Mouse (Mus musculus): ENCODE results near the gene Gcnt2. TPM values are rescaled to one million over a fixed set of nuclear protein-coding genes. Genes with fewer than 3 reads are reported as not detected.
"Not testable (repeated sequence)": the region's sequence is repeated elsewhere in the genome, so short reads cannot be mapped to it uniquely, and the experiment has no call there.

Gcnt2 gene
- polyA plus RNA-seq, 1 experiment from 2014 or later: 5.3 TPM

DNA sequence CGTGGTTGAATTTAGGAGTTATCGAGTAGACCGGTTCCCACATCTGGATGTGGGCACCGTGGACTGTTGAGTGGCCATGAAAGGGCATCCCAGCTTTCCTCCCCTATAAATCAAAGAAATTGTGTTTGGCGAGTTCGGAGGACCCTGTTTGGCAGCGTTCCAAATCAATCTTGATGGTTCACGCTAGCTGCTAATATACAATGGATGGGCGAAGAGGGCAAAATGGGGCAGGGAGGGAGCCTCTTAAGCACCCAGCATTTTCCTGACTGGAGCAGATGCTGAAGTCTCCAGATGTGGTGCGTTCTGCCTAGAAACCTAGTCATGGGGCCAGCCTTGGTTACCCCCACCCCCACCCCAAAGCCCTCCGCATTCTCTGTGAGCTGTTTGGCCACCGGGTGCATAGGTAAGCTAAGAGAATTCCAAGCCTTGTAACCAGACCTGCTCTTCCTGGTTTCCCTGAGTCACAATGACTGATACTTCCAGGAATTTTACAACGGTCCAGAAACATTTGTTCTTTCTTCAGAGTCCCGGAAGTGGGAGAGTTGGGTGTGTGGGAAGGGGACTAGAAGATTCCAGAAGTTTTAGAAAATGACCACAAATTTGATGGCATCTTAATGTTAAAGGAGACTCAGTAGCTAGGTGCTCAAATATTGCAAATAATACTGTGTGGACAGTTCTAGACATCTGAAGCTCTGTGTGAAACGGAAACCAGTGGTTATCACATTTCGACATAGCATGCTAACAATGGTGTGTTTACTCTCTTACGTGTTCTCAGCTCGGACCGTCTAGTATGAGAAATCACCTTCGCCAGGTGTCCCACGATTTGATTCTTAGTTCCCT lies 57.0 kb downstream of the Gcnt2 start:
- DNase-seq: peak; percentile 61
- Histone ChIP-seq H3K9ac (replicated peaks; ENCODE audit: low read length) (no peak overlapping the region), H3K4me3 (replicated peaks; ENCODE audit: low read depth, low read length) (peak overlapping the region; percentile 47), H3K36me3 (ENCODE audit: control insufficient read depth, insufficient read depth, low read length) (no peaks in the 10 kb centered on the region), H3K27me3 (ENCODE audit: control insufficient read depth, insufficient read depth, low read length) (peaks cover 7% of the 10 kb centered on the region; the same call in 1 of the 2 replicates), H3K9me3 (ENCODE audit: control insufficient read depth, low read length) (no peaks in the 10 kb centered on the region), H3K4me2 (ENCODE audit: low read length) (peak overlapping the region; percentile 85), H3K27ac (replicated peaks; ENCODE audit: low read depth, low read length) (no peak overlapping the region), H3K4me1 (ENCODE audit: control insufficient read depth, insufficient read depth, low read length) (peaks cover 18% of the 10 kb centered on the region)
- no peak for ATAC-seq (ENCODE audit: low FRiP score, low TSS enrichment)
- WGBS: 9% methylated on average over 21 of the region's 21 CpGs

DNA sequence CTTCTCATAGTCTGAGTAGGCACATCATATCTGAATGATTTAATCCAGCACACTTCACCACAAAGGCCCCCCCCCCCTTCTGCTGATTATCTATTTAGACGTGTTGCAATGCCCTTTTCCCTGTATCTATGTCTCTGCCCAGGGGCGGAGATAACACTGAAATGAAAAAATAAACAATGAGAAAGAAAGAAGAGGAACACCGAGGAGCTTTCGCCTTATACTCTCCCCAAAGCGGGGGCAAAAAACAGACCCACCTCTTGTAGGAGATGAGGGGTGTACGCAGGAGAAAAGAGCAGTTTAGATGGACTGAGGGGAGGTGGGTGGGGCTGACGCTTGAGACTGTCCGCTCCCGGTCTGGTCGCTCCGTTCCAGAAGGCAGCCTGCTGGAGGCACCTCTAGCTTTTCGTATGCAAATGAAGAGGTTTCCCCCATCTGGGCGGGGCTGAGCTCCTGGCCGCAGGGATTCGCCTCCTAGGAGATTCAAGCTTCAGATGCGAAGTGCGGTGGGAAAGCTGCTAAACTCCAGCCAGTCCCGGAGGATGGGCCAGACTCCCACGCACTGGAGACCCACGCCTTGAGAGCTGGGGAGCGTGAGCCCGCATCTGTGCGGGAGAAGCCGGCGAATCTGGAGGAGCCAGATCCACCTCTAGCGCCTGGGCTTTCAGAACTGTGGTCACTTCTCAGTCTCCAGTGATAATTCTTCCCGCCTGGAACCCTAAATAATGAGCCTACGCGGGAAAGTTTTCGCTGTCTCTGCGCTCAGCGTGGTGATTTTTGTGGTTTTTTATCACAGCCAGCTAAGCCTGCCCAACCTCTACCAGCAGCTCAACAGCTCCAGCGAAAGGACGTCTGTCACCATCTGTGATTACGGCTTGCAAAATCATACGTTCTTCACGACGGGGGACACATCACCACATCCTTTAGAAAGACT lies 57.9 kb downstream of the Gcnt2 start:
- Histone ChIP-seq H3K36me3 (ENCODE audit: control insufficient read depth, insufficient read depth, low read length) (no peaks in the 10 kb centered on the region), H3K4me2 (ENCODE audit: low read length) (peak overlapping the region; percentile 85), H3K4me1 (ENCODE audit: control insufficient read depth, insufficient read depth, low read length) (peaks cover 18% of the 10 kb centered on the region), H3K27me3 (ENCODE audit: control insufficient read depth, insufficient read depth, low read length) (peaks cover 7% of the 10 kb centered on the region; the same call in 1 of the 2 replicates), H3K9me3 (ENCODE audit: control insufficient read depth, low read length) (no peaks in the 10 kb centered on the region), H3K27ac (replicated peaks; ENCODE audit: low read depth, low read length) (no peak overlapping the region), H3K4me3 (replicated peaks; ENCODE audit: low read depth, low read length) (peak overlapping the region; percentile 47), H3K9ac (replicated peaks; ENCODE audit: low read length) (peak overlapping the region; percentile 48)
- DNase-seq (peak; percentile 82), ATAC-seq (ENCODE audit: low FRiP score, low TSS enrichment) (peak; percentile 77; the same call in 1 of the 2 replicates)
- under 1% methylated on average over 38 of the region's 38 CpGs for WGBS

DNA sequence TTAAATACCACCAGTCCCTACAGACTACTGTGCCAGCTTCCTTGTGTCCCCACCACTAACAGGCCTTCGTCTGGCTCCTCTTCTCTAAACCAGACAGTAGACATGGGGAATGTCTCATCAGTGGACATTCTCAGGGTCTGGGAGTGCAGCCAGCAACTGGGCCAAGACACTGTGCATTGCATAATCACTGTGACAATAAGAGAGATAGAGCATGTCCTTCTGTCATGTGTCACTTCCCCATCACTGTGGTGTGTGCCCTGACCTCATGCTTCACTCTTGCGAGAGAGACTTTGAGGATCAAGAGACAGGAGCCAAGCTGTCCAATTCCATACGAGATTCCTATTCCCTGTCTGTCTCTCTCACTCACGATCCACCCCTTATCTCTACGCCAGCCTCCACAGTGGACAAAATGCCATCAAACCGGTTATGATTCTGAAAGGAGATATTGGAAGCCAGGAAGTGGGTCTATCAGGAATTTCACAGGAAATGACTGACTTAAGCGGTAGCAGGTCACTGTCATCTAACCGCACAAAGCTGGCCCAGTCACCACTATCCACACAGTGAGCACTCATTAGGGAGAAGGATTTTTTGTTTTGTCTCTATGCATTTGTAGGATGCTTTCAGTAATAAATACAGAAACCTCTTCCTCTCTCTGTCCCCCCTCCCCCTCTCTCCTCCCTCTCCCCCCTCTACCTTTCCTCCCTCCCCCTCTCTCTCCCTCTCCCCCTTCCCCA lies 61.9 kb downstream of the Gcnt2 start:
- H3K9ac ChIP-seq (replicated peaks; ENCODE audit: low read length): no peak overlapping the region
- no peaks in the 10 kb centered on the region for H3K36me3 ChIP-seq (ENCODE audit: control insufficient read depth, insufficient read depth, low read length)
- H3K4me2 ChIP-seq (ENCODE audit: low read length): no peak overlapping the region
- H3K4me1 ChIP-seq (ENCODE audit: control insufficient read depth, insufficient read depth, low read length): peaks cover 15% of the 10 kb centered on the region
- peaks cover 7% of the 10 kb centered on the region; the same call in 1 of the 2 replicates for H3K27me3 ChIP-seq (ENCODE audit: control insufficient read depth, insufficient read depth, low read length)
- H3K9me3 ChIP-seq (ENCODE audit: control insufficient read depth, low read length): no peaks in the 10 kb centered on the region
- 76% methylated on average over 8 of the region's 8 CpGs for WGBS
- H3K27ac ChIP-seq (replicated peaks; ENCODE audit: low read depth, low read length): no peak overlapping the region
- ATAC-seq (ENCODE audit: low FRiP score, low TSS enrichment) (no peak), DNase-seq (no peak)
- H3K4me3 ChIP-seq (replicated peaks; ENCODE audit: low read depth, low read length): no peak overlapping the region

- Histone ChIP-seq H3K27me3 (ENCODE audit: control insufficient read depth, insufficient read depth, low read length) (peaks cover 7% of the 10 kb centered on the region; the same call in 1 of the 2 replicates), H3K4me3 (replicated peaks; ENCODE audit: low read depth, low read length) (no peak overlapping the region), H3K27ac (replicated peaks; ENCODE audit: low read depth, low read length) (no peak overlapping the region), H3K4me2 (ENCODE audit: low read length) (no peak overlapping the region), H3K9me3 (ENCODE audit: control insufficient read depth, low read length) (no peaks in the 10 kb centered on the region), H3K4me1 (ENCODE audit: control insufficient read depth, insufficient read depth, low read length) (peaks cover 7% of the 10 kb centered on the region; the same call in 1 of the 2 replicates), H3K36me3 (ENCODE audit: control insufficient read depth, insufficient read depth, low read length) (no peaks in the 10 kb centered on the region), H3K9ac (replicated peaks; ENCODE audit: low read length) (no peak overlapping the region)
- DNase-seq: no peak
- ATAC-seq (ENCODE audit: low FRiP score, low TSS enrichment): no peak
- WGBS: 82% methylated on average over 11 of the region's 11 CpGs
Observed at GRCm38 (mm10) chr13:40922311-40922877, 62.8 kb downstream of the Gcnt2 start.

DNA sequence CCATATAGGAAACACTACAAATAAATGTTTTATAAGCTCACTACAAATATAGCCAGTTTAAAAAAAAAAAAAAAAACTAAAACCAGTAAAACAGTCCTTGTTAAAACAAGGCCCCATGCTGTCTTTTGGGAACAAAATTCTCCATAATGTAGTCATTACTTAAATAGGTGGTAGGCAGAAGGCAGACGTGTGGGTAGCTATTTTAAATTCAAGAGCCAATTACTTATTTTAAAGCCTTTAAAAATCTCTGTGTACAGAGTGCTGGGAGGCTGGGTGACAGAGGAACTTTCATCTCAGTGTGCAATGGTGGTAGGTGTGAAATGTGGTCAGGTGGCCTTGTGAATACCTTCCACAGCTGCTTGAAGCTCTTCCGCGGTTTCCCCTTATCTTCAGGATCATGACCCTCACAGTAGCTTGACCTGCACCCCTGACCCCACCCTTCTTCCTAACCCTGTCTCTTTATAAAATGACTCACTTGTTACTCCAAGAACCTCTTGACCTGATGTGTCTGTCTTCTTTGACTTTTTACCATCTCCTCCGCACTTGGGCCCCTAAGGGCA lies 64.3 kb downstream of the Gcnt2 start:
- H3K9me3 ChIP-seq (ENCODE audit: control insufficient read depth, low read length): no peaks in the 10 kb centered on the region
- 85% methylated on average over 4 of the region's 4 CpGs for WGBS
- no peak overlapping the region for H3K27ac ChIP-seq (replicated peaks; ENCODE audit: low read depth, low read length)
- no peak overlapping the region for H3K4me3 ChIP-seq (replicated peaks; ENCODE audit: low read depth, low read length)
- H3K4me1 ChIP-seq (ENCODE audit: control insufficient read depth, insufficient read depth, low read length): no peaks in the 10 kb centered on the region
- ATAC-seq (ENCODE audit: low FRiP score, low TSS enrichment) (no peak), DNase-seq (no peak)
- H3K9ac ChIP-seq (replicated peaks; ENCODE audit: low read length): no peak overlapping the region
- no peaks in the 10 kb centered on the region for H3K36me3 ChIP-seq (ENCODE audit: control insufficient read depth, insufficient read depth, low read length)
- no peak overlapping the region for H3K4me2 ChIP-seq (ENCODE audit: low read length)
- no peaks in the 10 kb centered on the region for H3K27me3 ChIP-seq (ENCODE audit: control insufficient read depth, insufficient read depth, low read length)

GRCm38 (mm10) chr13:40928192-40928898 lies 68.8 kb downstream of the Gcnt2 start:
- Histone ChIP-seq H3K27ac (replicated peaks; ENCODE audit: low read depth, low read length) (no peak overlapping the region), H3K4me2 (ENCODE audit: low read length) (no peak overlapping the region), H3K9ac (replicated peaks; ENCODE audit: low read length) (no peak overlapping the region), H3K27me3 (ENCODE audit: control insufficient read depth, insufficient read depth, low read length) (no peaks in the 10 kb centered on the region), H3K4me1 (ENCODE audit: control insufficient read depth, insufficient read depth, low read length) (no peaks in the 10 kb centered on the region), H3K4me3 (replicated peaks; ENCODE audit: low read depth, low read length) (no peak overlapping the region), H3K9me3 (ENCODE audit: control insufficient read depth, low read length) (no peaks in the 10 kb centered on the region), H3K36me3 (ENCODE audit: control insufficient read depth, insufficient read depth, low read length) (no peaks in the 10 kb centered on the region)
- 86% methylated on average over 9 of the region's 9 CpGs for WGBS
- ATAC-seq (ENCODE audit: low FRiP score, low TSS enrichment) (no peak), DNase-seq (no peak)

- ATAC-seq (ENCODE audit: low FRiP score, low TSS enrichment); H3K36me3 ChIP-seq (ENCODE audit: control insufficient read depth, insufficient read depth, low read length); H3K4me3 ChIP-seq (replicated peaks; ENCODE audit: low read depth, low read length); H3K9me3 ChIP-seq (ENCODE audit: control insufficient read depth, low read length); H3K4me2 ChIP-seq (ENCODE audit: low read length); H3K27me3 ChIP-seq (ENCODE audit: control insufficient read depth, insufficient read depth, low read length); H3K4me1 ChIP-seq (ENCODE audit: control insufficient read depth, insufficient read depth, low read length); H3K27ac ChIP-seq (replicated peaks; ENCODE audit: low read depth, low read length); H3K9ac ChIP-seq (replicated peaks; ENCODE audit: low read length): not testable (repeated sequence)
- peak; percentile 75 for DNase-seq
- WGBS: no CpG with 5 or more reads among the region's 2 CpGs
Observed at GRCm38 (mm10) chr13:40931871-40932270, 72.3 kb downstream of the Gcnt2 start.

Measured in midbrain, embryonic 14.5 days (tissue).